Mouse (Mus musculus): ENCODE data around the gene Mapk6. TPM values are rescaled to one million over a fixed set of nuclear protein-coding genes. Genes with fewer than 3 reads are reported as not detected.
"Not testable (repeated sequence)": the region's sequence is repeated elsewhere in the genome, so short reads cannot be mapped to it uniquely, and the experiment has no call there.

Mapk6 gene
- total RNA-seq, 2 experiments from 2014 or later: 34.6 to 35.1 TPM

GRCm38 (mm10) chr9:75382825-75383224 is 27.0 kb downstream of the Mapk6 start:
- no peak for DNase-seq

DNA sequence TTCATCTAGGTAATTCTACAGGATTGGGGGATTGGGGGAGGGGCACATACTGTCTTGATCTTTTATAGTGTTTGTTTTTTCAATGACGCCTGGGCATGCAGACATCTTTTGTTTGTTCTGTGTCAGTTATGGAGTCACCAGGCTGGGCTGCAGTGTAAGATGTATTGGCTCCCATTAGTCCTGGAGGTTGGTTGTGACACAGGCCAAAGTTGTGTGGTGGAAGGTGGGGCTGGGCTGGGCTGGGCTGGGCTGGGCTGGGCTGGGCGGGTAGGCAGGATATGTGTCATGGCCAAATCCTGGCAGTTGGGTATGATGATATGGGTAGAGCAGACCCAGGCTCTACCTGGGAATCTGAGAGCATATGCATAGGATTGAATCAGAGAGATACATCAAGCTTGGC is 31.0 kb downstream of the Mapk6 start:
- DNase-seq: no peak

- DNase-seq: no peak
Measured at GRCm38 (mm10) chr9:75376428-75376827, 33.4 kb downstream of the Mapk6 start.

DNA sequence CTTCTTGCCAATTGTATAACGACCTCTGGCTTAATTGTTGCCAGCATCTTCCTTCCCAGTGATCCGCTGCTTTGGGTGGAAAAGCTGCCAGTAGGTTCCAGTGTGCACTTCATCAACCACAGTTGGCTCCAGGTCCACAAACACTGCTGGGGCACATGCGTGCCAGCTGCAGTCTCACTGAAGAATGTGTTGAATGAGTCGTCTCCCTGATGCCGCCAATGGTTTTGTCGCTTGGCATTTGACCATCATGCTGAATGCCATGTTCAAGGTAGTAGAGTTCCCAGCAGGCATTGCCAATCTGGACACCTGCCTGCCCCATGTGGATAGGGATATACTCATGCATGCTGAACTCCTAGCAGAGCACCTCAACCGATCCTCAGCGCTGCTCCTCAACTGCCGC is 34.2 kb downstream of the Mapk6 start:
- DNase-seq: no peak

- no peak for DNase-seq
Measured at GRCm38 (mm10) chr9:75368779-75369178, 41.0 kb downstream of the Mapk6 start.

GRCm38 (mm10) chr9:75366191-75366590 is 43.6 kb downstream of the Mapk6 start:
- DNase-seq: no peak

GRCm38 (mm10) chr9:75365195-75365594 is 44.6 kb downstream of the Mapk6 start:
- no peak for DNase-seq

DNA sequence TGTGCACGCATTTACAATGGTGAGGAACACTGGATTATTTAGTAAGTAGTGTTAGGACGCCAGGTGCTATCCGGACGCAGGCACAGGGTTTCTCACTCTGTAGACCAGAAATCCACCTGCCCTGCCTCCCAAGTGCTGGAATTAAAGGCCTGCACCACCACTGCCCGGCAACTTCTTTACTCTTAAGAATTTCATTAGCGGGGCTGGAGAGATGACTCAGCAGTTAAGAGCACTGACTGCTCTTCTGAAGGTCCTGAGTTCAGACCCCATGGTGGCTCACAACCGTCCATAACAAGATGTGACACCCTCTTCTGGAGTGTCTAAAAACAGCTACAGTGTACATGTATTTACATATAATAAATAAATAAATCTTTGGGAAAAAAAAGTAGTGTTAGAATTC is 46.1 kb downstream of the Mapk6 start:
- not testable (repeated sequence) for DNase-seq

DNA sequence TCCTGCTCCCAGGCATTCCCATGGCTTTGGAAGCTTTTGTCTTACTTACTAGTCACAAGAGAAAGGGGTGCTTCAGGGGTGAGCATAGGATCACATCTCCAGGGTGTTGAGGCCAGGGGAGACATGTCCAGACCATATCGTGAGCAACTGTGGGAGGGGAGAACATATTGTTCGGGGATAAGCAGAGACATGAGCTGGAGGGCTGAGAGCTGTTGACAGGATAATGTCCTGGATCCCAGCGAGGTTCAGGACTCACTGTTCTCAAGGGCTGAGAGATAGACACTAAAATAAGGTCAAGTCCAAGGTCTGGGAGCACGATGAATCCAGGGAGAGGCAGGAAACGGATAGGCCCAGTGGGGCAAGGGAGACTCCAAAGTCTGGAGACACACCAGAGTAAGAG is 46.8 kb downstream of the Mapk6 start:
- DNase-seq: no peak

DNA sequence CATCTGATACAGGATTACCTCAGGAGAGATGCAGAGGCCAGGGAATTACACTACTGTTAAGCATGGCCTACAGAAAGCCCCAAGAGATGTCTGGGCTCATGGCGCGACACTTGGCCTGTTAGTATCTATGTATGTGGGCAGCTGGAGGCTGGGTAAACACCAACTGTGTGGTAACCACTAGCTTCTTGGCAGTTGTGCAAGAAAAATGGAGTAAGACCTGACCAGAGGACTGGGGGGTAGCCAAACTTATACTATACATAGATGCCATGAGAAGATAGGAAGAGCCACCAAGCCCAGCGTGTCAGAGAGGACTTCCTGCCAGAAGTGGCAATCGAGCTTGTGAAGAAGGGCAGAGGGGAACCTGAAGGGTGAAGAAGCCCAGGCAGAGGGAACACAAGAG is 47.6 kb downstream of the Mapk6 start:
- no peak for DNase-seq

DNA sequence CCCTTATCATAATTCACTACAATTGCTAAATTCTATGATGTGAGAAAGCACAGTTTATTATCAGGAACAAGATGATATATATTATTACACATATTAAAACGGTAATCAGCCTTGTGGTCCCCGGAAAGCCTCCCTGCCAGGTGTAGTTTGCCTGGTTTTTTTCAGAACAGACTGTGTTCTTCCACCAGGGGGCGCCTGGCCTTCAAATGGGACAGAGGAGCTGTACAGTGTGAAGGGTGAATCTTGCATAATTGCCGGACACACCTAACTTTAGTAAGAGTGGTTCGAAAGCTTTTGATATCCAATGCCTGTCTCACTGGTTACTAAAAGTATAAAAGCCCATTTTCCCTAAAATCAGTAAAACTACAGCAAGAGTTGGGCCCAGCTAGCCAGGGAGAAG is 48.1 kb downstream of the Mapk6 start:
- peak; percentile 89 for DNase-seq

- DNase-seq: no peak
Measured at GRCm38 (mm10) chr9:75357087-75357654, 52.6 kb downstream of the Mapk6 start.

GRCm38 (mm10) chr9:75355783-75356182 is 54.0 kb downstream of the Mapk6 start:
- no peak for DNase-seq

DNA sequence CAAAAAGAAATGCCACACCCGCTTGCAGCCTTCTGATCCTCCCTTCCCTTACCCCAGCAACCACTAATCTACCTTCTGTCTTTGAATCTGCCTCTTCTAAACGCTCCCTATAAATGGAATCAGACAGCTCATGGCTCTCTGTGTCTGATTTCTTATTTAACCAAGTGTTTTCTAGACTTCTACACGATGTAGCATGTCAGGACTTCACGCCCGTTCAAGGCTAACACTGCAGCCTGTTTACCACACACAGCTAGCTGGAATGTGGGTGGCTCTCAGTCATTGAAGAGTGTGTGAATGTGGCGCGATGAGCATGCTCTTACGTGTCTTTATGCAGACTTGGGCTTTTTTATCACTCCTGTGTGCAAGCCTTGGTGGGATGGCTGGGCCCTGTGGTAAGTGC is 56.7 kb downstream of the Mapk6 start:
- DNase-seq: no peak

GRCm38 (mm10) chr9:75348641-75349040 is 61.2 kb downstream of the Mapk6 start:
- DNase-seq: no peak

- no peak for DNase-seq
Measured at GRCm38 (mm10) chr9:75348066-75348465, 61.7 kb downstream of the Mapk6 start.

- DNase-seq: no peak
Measured at GRCm38 (mm10) chr9:75347458-75347857, 62.3 kb downstream of the Mapk6 start, which contains the start of gene Bcl2l10. Bcl2l10 (plus strand) TSS chr9:75347758.

DNA sequence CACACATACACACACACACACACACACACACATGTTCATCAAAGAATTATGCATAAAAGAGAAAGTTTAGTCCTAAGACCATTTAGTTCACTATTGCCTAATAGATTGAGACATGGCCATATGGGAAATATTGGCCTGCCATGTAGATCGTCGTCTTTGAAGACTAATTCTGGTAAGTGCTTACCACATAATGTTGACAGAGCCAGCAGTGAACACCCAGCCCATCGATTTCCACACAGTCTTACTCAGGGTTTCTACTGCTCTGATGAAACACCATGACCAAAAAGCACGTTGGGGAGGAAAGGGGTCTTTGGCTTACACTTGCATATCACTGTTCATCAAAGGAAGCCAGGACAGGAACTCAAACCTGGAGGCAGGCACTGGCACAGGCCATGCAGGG is 67.4 kb downstream of the Mapk6 start:
- DNase-seq: no peak

DNA sequence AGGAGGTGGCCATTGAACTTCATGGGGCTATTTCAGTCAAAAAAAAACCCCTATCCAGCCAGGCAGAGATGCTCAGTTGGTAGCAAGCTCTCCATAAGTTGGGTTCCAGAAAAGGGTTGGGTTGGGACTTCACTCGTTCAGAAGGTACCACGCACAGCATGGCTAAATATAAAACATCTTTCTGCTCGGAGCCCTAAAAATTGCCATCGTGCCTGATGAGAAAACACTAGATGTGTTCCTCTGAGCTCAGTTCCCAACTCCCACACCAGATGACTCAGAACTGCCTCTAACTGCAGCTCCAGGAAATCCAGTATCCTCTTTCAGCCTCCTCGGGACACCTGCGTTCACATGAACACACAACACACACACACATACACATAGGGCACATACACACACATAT is 71.8 kb downstream of the Mapk6 start:
- no peak for DNase-seq

DNA sequence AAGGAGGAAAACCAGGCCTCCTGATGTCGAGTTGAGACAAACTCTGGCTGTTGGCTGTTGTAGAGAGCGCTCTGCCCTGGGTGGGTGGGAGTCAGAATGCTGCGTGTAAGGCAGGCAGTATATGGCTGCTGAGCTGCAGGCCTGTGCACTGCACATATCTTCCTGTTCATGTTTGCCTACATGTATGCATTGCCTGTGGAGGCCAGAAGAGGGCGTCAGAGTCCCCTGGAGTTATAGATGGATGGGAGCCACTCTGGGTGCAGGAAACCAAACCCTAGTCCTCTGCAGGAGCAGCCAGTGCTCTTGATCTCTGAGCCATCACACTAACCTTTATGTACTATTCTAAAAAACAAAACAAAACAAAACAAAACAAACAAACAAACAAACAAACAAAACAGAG is 75.4 kb downstream of the Mapk6 start:
- no peak for DNase-seq

GRCm38 (mm10) chr9:75330821-75331220 is 79.0 kb downstream of the Mapk6 start:
- DNase-seq: no peak

DNA sequence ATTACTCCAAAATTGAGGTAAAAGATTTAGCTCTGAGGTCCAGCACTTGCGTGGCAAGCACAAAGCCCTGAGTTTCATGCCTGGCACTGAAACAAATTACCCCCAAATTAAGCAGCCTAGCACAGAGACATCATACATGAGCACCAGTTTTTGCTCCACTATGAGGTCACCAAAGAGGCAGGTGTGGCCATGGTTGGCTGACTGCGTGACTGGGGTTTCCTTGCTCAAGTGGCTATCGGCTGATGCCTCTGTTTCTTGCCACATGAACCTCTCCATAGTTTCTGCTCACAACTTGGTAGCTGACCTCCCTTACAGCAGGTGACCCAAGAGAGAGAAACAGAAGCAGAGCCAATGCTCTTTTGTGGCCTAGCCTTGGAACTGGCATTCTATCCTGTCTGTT is 81.8 kb downstream of the Mapk6 start:
- DNase-seq: no peak

GRCm38 (mm10) chr9:75322099-75322885 is 87.5 kb downstream of the Mapk6 start:
- DNase-seq: no peak

DNA sequence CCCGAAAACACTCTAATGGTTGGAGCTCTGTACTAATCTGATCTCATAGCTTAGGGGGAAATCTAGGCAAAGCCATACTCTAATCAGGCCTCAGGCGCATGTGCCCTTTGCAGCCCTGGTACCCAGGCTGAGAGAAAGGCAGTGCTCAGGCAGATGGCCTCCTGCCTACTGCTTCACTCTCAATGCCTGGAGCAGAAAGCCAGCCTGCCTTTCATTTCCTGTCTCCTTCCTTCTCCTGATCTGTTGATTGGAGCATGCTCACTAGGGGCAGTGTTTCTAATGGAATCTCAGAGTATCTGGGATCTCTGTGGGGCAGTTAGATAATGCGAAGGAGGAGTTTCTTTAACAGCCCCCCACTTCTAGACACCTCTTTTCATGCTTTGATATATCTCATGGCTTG is 90.4 kb downstream of the Mapk6 start:
- DNase-seq: peak; percentile 31

Data from adrenal gland, postnatal 10 days (tissue).